Mouse (Mus musculus): ENCODE data around the gene Hoxd4.

Hoxd4 gene

GRCm38 (mm10) chr2:74711721-74712621 lies at the start of gene Hoxd4, which contains the start of gene Hoxd3:
Gene Hoxd4 (plus strand): TSS chr2:74711929.
Gene Hoxd3 (plus strand): TSS chr2:74711927.
- ATAC-seq (ENCODE audit: insufficient number of reproducible peaks, low FRiP score, low TSS enrichment) = no peak

DNA sequence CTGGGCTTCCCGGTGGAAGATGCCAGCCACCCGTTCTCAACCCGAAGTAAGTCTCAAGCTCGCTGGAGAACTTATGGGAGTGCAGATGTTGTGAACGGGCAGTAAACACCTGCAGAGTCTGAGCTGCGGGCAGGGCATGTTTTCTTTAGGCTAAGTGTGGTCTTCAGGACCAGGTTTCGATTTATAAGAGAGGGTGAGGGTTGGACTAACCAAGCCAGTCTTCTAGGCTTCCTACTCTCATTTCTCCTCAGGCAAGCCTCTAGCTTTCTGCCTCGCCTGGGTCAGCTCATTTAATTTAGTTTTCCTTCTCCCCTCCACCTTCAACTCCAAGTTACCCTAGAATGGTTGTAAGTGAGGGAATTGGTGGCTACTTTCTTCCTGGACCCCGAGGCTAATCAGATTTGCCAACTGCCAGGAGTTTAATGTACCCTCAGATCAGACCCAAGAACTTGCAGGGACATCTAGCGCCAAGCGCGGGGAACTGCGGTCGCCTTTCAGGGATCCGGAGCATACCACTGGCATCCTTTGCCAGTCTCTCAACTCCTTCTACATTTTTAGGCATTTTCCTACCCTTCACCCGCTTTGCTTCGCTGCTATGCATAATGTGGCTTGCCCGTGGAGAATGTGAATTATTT lies 48.3 kb upstream of the Hoxd4 start:
- ATAC-seq (ENCODE audit: insufficient number of reproducible peaks, low FRiP score, low TSS enrichment) = no peak

DNA sequence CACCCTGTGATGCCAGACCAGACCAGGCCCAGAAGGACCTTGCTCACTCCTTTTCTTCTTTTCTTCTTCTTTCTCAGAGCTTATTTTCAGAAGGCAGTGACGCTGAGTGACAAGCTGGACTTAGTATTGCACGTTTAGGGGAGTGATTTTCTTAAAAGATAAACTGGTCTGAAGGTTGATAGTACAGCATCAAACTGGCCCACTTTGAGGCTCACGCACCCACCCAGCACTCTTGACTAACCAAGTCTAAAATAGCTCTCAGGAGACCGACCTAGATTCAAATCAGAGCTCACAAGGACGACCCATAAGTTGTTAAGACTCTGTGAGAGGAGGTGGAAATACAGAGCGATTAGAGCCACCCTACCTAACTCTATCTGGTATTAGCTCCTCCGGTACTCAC lies 45.3 kb upstream of the Hoxd4 start:
- no peak for ATAC-seq (ENCODE audit: insufficient number of reproducible peaks, low FRiP score, low TSS enrichment)

GRCm38 (mm10) chr2:74667191-74667841 lies 44.4 kb upstream of the Hoxd4 start:
- ATAC-seq (ENCODE audit: insufficient number of reproducible peaks, low FRiP score, low TSS enrichment) = no peak

GRCm38 (mm10) chr2:74667842-74668357 lies 43.8 kb upstream of the Hoxd4 start, which contains the start of gene Hoxd13:
Gene Hoxd13 (plus strand): TSS chr2:74668310.
- no peak for ATAC-seq (ENCODE audit: insufficient number of reproducible peaks, low FRiP score, low TSS enrichment)

DNA sequence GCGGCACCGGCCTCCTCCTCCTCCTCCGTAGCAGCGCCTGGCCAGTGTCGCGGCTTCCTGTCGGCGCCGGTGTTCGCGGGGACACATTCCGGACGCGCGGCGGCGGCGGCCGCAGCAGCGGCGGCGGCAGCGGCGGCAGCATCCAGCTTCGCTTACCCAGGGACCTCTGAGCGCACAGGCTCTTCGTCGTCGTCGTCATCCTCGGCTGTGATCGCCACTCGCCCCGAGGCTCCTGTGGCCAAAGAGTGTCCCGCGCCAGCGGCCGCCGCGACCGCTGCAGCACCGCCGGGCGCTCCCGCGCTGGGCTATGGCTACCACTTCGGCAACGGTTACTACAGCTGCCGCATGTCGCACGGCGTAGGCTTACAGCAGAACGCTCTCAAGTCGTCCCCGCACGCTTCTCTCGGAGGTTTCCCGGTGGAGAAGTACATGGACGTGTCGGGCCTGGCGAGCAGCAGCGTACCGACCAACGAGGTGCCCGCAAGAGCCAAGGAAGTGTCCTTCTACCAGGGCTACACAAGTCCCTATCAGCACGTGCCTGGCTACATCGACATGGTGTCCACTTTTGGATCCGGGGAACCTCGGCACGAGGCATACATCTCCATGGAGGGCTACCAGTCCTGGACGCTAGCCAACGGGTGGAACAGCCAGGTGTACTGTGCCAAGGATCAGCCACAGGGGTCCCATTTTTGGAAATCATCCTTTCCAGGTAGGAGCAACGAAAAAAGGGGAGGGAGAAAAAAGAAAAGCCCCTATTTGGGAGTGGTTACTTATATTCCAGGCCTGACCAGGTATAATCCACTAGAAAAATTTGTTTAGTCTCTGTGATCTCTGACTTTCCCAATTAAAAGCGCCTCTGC lies 43.1 kb upstream of the Hoxd4 start:
- ATAC-seq (ENCODE audit: insufficient number of reproducible peaks, low FRiP score, low TSS enrichment) = no peak

DNA sequence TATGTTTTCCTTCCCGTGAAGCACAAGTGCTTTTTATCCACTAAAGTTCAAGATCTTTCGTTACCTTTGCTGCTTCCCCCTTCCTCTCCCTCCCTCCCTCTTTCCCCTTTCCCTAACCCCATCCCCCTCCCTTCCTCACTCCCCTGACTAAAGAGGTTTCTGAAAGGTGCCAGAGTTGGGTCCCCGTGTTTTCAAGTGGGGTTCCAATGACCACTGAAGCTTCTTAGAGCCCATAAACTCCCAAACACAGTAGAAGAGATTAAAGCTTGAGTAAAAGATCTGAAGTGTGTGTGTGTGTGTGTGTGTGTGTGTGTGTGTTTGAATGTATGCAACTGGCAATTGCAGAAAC lies 42.5 kb upstream of the Hoxd4 start:
- ATAC-seq (ENCODE audit: insufficient number of reproducible peaks, low FRiP score, low TSS enrichment) = no peak

DNA sequence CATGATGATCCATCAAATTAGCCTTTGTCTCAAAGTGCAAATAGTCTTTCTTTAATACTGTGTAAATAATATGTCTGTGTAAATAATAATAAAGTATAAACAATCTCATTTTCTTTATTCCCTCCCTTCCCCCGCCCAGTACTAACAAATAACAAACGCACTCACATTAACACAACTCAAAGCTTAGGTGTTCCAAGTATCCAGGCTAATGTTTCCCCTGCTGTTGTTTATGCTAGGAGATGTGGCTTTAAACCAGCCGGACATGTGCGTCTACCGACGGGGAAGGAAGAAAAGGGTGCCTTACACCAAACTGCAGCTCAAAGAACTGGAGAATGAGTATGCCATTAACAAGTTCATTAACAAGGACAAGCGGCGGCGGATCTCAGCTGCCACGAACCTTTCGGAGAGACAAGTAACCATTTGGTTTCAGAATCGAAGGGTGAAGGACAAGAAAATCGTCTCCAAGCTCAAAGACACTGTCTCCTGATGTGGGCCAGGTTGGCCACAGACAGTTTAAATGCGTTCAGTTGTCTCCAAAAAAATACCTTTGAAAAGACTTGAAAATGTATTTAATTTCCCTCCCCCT lies 42.0 kb upstream of the Hoxd4 start:
- no peak for ATAC-seq (ENCODE audit: insufficient number of reproducible peaks, low FRiP score, low TSS enrichment)

DNA sequence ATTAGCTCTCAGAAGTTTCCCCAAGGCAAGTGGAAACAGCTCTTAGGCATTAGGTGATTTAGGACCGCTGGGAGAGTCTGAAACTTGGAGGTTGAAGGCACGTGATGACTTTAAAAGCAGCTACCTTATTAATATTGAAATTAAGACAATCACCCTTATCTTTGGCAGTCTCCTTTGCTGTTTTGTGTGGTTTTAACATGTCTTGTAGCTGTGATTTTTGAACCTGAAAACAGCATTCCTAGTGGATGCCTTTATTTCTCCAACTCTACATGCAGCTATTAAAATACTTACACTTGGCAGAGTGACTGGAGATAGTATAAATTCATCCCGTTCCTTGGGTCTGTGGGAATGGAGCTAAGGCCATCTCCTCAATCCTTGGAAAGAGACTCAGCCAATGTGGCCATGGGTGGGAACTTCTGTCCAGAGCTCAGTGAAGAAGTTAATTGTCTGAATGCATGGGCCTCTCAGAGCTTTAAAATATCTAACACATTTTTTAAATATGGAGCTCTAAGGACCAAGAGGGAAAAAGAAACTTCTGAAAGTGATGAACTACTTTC lies 41.0 kb upstream of the Hoxd4 start:
- ATAC-seq (ENCODE audit: insufficient number of reproducible peaks, low FRiP score, low TSS enrichment) = no peak

- ATAC-seq (ENCODE audit: insufficient number of reproducible peaks, low FRiP score, low TSS enrichment) = no peak
These were observed 39.9 kb upstream of the Hoxd4 start for GRCm38 (mm10) chr2:74671847-74672246.

DNA sequence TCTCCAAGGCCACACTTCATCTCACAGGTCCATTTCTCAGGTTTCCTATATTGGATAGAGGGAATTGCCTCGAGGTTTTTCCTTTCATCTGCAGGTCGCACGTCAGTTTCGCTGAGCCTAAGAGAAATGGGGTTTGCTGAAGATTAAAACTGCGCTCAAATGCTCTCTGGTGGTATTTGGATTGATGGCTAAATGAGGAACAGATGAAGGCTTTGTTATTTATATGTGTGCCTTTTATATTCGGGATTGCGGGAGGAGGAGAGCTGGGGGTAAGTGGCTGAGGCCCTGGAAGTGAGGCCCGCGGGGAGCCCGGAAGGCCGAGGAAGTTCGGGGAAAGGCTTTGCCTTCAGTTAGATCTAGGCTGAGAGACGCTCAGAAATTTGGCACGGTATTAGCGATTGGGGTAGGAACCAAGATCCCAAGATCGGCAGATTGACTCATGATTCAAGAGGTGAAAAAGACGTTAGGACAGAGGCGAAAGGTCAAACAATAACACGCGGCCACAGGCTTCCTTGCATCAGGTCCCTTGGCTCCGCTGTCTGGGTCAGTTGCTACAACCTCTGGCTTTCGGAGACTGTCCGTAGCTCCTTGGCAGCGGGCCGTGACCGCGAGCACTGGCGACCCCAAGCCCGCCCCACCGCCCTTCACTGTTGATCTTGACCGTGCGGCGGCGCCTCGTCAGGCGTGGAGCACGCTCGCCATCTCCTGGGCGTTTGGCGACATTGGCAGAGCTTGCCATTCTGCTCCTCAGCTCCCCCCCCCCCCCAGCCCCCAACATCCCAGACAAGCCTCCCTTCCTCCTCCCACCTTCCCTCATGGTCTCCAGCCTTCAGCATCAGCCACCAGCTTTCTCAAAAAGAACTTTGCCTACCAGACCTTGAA lies 39.0 kb upstream of the Hoxd4 start:
- no peak; the same call in 1 of the 2 replicates for ATAC-seq (ENCODE audit: insufficient number of reproducible peaks, low FRiP score, low TSS enrichment)

DNA sequence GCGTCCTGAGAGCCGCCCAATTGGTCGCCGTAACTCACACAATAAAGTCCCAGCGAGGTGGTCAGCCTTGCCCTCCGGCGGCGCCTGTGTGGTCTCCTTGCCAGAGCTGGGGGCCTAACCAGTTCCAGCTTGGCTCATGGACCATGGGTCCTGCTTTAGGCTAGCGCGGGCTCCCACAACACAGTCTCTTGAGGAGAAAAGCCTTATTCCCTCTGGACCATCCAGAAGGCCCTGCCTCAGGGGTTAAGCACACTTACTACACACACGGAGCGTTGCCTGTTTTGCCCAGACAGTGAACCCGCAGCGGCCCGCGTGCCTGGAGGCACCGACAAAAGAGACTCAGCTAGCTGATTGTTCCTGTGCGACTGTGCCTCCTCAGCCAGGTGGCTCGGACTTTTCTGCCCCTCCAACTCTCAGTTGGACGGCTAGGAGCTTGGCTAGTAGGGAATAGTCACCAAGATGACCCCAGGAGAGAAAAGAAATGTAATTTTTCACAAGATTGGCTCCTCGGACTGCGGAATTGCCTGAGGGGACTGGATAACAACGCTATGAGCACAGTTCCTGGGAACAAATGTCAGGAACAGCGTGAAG lies 37.8 kb upstream of the Hoxd4 start:
- ATAC-seq (ENCODE audit: insufficient number of reproducible peaks, low FRiP score, low TSS enrichment) = no peak

DNA sequence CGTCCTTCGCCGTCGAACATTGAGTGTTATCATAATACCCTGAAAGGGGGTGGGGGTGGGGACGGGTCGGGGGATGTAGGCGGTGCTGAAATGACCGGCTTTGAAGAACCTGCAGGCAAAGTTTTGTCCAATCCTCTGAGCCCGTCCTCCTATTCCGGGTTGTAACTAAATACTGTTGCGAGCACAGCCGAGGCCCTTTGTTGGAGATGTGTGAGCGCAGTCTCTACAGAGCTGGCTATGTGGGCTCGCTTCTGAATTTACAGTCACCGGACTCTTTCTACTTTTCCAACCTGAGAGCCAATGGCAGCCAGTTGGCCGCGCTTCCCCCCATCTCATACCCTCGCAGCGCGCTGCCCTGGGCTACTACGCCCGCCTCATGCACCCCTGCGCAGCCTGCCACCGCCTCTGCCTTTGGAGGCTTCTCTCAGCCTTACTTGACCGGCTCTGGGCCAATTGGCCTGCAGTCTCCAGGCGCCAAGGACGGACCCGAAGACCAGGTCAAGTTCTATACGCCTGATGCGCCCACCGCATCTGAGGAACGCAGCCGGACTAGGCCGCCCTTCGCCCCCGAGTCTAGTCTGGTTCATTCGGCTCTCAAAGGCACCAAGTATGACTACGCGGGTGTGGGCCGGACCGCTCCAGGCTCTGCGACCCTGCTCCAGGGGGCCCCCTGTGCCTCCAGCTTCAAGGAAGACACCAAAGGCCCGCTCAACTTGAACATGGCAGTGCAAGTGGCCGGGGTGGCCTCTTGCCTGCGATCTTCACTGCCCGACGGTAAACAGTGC lies 36.7 kb upstream of the Hoxd4 start, which contains the start of gene Hoxd12:
TSS of gene Hoxd12 (plus strand) at position 133 of the 785 bp plus-strand sequence.
- ATAC-seq (ENCODE audit: insufficient number of reproducible peaks, low FRiP score, low TSS enrichment) = no peak

GRCm38 (mm10) chr2:74675666-74676282 lies 36.0 kb upstream of the Hoxd4 start:
- ATAC-seq (ENCODE audit: insufficient number of reproducible peaks, low FRiP score, low TSS enrichment) = no peak

- ATAC-seq (ENCODE audit: insufficient number of reproducible peaks, low FRiP score, low TSS enrichment) = no peak
These were observed 35.2 kb upstream of the Hoxd4 start for GRCm38 (mm10) chr2:74676376-74677052.

GRCm38 (mm10) chr2:74677106-74677505 lies 34.6 kb upstream of the Hoxd4 start:
- ATAC-seq (ENCODE audit: insufficient number of reproducible peaks, low FRiP score, low TSS enrichment) = no peak
